Mouse (Mus musculus) embryonic facial prominence, embryonic 11.5 days (tissue): ENCODE data around the gene Hcrtr2. TPM values are rescaled to one million over a fixed set of nuclear protein-coding genes. Genes with fewer than 3 reads are reported as not detected.

Source experiments
- ATAC-seq: fragments of 200-750 bp; cut with Nextera tagmentation; replicated peaks from 2 replicates; pipeline ENCODE4 v1.8.0; 2017; ENCODE audit warnings: low read depth; ENCODE audit not compliant: insufficient number of reproducible peaks, low FRiP score, low TSS enrichment
- DNase-seq: peaks from one replicate; pipeline ENCODE4 v3.0.0-alpha.2; 2015; ENCODE audit warnings: low spot score
- H3K27ac ChIP-seq: fragments of 300-500 bp; sonication (generic); replicated peaks from 2 replicates; pipeline ENCODE4 v1.5.1; 2014; ENCODE audit warnings: mild to moderate bottlenecking, low read depth, low read length, control low read depth
- H3K27me3 ChIP-seq: fragments of 300-500 bp; sonication (generic); 2 replicates; pipeline ENCODE4 v1.6.1; 2014; ENCODE audit warnings: mild to moderate bottlenecking, low read length, moderate library complexity, mixed read lengths; ENCODE audit not compliant: control insufficient read depth, insufficient read depth
- H3K36me3 ChIP-seq: fragments of 300-500 bp; sonication (generic); replicated peaks from 2 replicates; pipeline ENCODE4 v1.6.1; 2014; ENCODE audit warnings: low read depth, mild to moderate bottlenecking, low read length, moderate library complexity, mixed read lengths; ENCODE audit not compliant: control insufficient read depth, insufficient read depth
- H3K4me1 ChIP-seq: fragments of 300-500 bp; sonication (generic); 2 replicates; pipeline ENCODE4 v1.6.1; 2014; ENCODE audit warnings: low read length, mixed read lengths; ENCODE audit not compliant: control insufficient read depth, insufficient read depth
- H3K4me2 ChIP-seq: fragments of 300-500 bp; sonication (generic); 2 replicates; pipeline ENCODE4 v1.6.1; 2014; ENCODE audit warnings: low read depth, mild to moderate bottlenecking, control low read depth, low read length, moderate library complexity
- H3K4me3 ChIP-seq: fragments of 300-500 bp; sonication (generic); 2 replicates; pipeline ENCODE4 v1.5.1; 2014; ENCODE audit warnings: low read depth, low read length, control low read depth
- H3K9ac ChIP-seq: fragments of 300-500 bp; sonication (generic); replicated peaks from 2 replicates; pipeline ENCODE4 v1.6.1; 2014; ENCODE audit warnings: mild to moderate bottlenecking, control low read depth, low read length
- H3K9me3 ChIP-seq: fragments of 300-500 bp; sonication (generic); replicated peaks from 2 replicates; pipeline ENCODE4 v1.6.1; 2016; ENCODE audit warnings: mild to moderate bottlenecking, low read length, inconsistent platforms, mixed read lengths; ENCODE audit not compliant: control insufficient read depth
- WGBS: fragments of 180-500 bp; shearing (Covaris S2); extraction: QIAGEN DNeasy Blood & Tissue Kit; methylation state at CpG from one replicate; pipeline ENCODE4 v1.1.7; 2014; 5-methylcytosine and 5-hydroxymethylcytosine counted together
- polyA plus RNA-seq: library from polyadenylated mRNA; unstranded; fragments of >200 nt; fragmentation: Nextera tagmentation; extraction: Ambion mirVana; gene quantifications from 2 replicates; pipeline ENCODE4 v1.2.1, GENCODE M21; 2014

Gene Hcrtr2
- 0.32 and 0.55 TPM in 2 replicates for polyA plus RNA-seq

DNA sequence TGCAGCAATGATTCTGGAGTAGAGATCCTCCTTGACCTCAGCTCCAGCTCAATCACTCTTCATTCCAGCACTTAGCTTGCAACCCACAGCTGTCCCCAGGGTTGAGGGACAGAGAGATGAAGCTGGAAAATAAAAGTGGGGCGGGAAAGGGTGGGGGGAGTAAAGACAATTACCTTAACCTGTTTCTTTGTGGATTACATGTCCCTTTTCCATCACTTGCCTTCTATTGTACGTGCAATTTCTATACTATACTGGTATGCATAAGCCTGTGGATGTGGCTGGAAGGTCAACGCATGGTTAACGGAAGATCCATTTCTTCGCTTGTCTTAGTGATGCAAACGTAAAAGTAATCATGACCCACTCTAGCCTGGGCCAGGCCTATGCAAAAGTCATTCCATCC, at the start of gene Hcrtr2:
TSS of gene Hcrtr2 (minus strand) at position 101 of the 400 bp plus-strand sequence.
- no peaks in the 10 kb centered on the region for H3K4me1 ChIP-seq
- peaks cover 7% of the 10 kb centered on the region for H3K27me3 ChIP-seq
- 80% methylated on average over 6 of the region's 6 CpGs for WGBS
- DNase-seq = no peak
- peak within 1 kb of the TSS; percentile 41 for H3K9ac ChIP-seq
- no peak for ATAC-seq
- no peak within 1 kb of the TSS for H3K27ac ChIP-seq
- no peaks in the 10 kb centered on the region for H3K9me3 ChIP-seq
- H3K36me3 ChIP-seq = no peaks in the 10 kb centered on the region
- H3K4me2 ChIP-seq = peak within 1 kb of the TSS; percentile 82
- peak within 1 kb of the TSS; percentile 40 for H3K4me3 ChIP-seq

- Histone ChIP-seq H3K27me3 (no peaks in the 10 kb centered on the region), H3K36me3 (no peaks in the 10 kb centered on the region), H3K27ac (no peak overlapping the region), H3K4me3 (no peak overlapping the region), H3K4me1 (no peaks in the 10 kb centered on the region), H3K9ac (no peak overlapping the region), H3K9me3 (no peaks in the 10 kb centered on the region), H3K4me2 (no peak overlapping the region)
- no peak for ATAC-seq
- DNase-seq = no peak
- 85% methylated on average over 6 of the region's 6 CpGs for WGBS
Observed at GRCm38 (mm10) chr9:76364874-76365273, 41.2 kb upstream of the Hcrtr2 start.

DNA sequence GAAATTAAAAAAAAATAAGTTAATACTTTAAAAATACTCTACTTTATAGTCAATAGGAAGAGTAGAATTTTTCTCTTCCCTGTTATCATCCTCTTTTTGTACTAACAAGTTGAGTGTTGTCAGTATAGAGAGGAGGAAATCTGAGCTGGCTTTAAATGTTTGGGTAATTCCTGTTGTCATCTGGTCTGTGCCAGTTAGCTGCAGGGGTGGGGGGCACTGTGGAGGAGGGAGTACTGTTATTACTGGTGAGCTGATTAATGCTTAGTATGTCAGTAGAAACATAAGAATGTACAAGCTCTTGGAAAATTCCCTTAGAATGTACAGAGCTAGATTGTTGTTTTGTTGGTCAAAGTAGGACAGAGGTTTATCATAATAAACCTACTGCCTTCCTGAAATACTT, 36.7 kb upstream of the Hcrtr2 start:
- Histone ChIP-seq H3K9me3 (no peaks in the 10 kb centered on the region), H3K9ac (no peak overlapping the region), H3K4me2 (no peak overlapping the region), H3K27me3 (no peaks in the 10 kb centered on the region), H3K36me3 (no peaks in the 10 kb centered on the region), H3K27ac (no peak overlapping the region), H3K4me1 (no peaks in the 10 kb centered on the region), H3K4me3 (no peak overlapping the region)
- ATAC-seq (no peak), DNase-seq (no peak)

DNA sequence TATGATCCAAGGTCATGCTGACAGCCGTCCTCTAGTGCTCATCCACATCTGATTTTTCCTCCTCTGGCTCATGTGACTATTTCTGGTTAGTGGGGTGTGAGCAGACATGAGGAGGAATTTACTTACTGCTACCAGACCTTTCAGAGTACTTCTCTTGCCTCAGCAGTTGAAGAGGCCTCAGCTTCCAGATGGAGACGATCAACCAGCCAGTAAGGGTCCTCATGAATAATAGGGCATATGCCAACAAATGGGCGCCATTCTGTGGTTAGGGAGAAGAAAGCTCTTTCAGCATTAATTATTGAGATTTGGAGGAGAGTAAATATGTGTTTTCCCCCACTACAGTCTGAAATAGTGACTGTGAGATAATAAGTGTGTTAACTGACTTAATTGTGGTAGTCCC, 28.7 kb upstream of the Hcrtr2 start:
- H3K36me3 ChIP-seq = no peaks in the 10 kb centered on the region
- ATAC-seq = no peak
- H3K9ac ChIP-seq = no peak overlapping the region
- H3K27me3 ChIP-seq = no peaks in the 10 kb centered on the region
- H3K9me3 ChIP-seq = no peaks in the 10 kb centered on the region
- no peak for DNase-seq
- no peak overlapping the region for H3K27ac ChIP-seq
- H3K4me2 ChIP-seq = no peak overlapping the region
- WGBS = 84% methylated on average over 3 of the region's 3 CpGs
- no peak overlapping the region for H3K4me3 ChIP-seq
- no peaks in the 10 kb centered on the region for H3K4me1 ChIP-seq

DNA sequence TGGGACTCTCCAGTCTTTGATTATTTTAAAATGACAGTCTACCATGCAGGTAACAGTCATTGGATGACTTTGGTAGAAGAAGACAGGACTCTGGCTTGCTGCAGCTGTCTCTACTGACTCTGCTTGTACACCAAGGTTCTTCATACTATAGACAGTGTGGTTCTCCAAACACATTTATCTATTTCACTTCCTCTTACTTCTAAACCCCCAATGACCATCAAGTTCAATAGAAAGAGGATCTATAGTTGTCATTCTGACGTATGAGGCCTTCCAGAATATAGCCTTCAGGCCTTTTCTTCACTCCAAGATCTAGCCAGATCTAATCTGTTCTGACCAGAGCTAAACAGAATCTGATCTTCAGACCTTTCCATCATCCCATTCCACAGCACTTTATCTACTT, 23.6 kb upstream of the Hcrtr2 start:
- Histone ChIP-seq H3K27ac (no peak overlapping the region), H3K36me3 (no peaks in the 10 kb centered on the region), H3K4me3 (no peak overlapping the region), H3K27me3 (no peaks in the 10 kb centered on the region), H3K4me2 (no peak overlapping the region), H3K9ac (no peak overlapping the region), H3K9me3 (no peaks in the 10 kb centered on the region), H3K4me1 (no peaks in the 10 kb centered on the region)
- ATAC-seq (no peak), DNase-seq (no peak)
- WGBS = 90% methylated on average over 1 of the region's 1 CpGs

GRCm38 (mm10) chr9:76331081-76331480, 7.4 kb upstream of the Hcrtr2 start:
- H3K36me3 ChIP-seq = no peaks in the 10 kb centered on the region
- no peaks in the 10 kb centered on the region for H3K9me3 ChIP-seq
- DNase-seq = no peak
- H3K4me2 ChIP-seq = no peak overlapping the region
- H3K27ac ChIP-seq = no peak overlapping the region
- H3K9ac ChIP-seq = no peak overlapping the region
- no peak for ATAC-seq
- no peaks in the 10 kb centered on the region for H3K27me3 ChIP-seq
- H3K4me3 ChIP-seq = no peak overlapping the region
- H3K4me1 ChIP-seq = no peaks in the 10 kb centered on the region
- WGBS = 87% methylated on average over 1 of the region's 1 CpGs

DNA sequence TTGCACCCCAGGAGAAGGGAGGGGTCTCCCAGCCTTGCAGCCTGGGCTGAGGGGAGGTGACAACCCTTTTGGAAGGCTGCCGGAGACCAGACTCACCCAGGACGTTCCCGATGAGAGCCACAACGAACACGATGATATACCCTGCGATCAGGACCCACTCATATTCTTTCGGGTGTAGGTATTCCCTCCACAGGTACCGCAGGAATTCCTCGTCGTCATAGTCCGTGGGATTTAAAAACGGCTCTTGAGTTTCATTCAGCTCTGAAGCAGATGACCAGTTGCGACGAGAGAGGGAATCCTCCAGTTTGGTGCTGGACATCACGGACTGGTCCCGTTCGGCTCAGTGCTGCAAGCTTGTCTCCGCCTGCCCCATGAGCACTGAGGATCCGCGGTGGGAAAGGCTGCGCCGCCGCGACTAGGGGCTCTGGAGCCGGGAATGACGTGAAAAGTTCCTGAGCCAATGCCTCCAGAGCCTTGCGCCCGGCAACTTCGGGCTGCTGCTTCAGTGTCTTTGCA, 412 bp downstream of the Hcrtr2 start:
- peak; percentile 73 for ATAC-seq
- DNase-seq = peak; percentile 75
- no peaks in the 10 kb centered on the region for H3K9me3 ChIP-seq
- H3K36me3 ChIP-seq = no peaks in the 10 kb centered on the region
- H3K9ac ChIP-seq = peak overlapping the region; percentile 5; the same call in 1 of the 2 replicates
- peak overlapping the region; percentile 82 for H3K4me2 ChIP-seq
- WGBS = under 1% methylated on average over 29 of the region's 29 CpGs
- peak overlapping the region; percentile 40 for H3K4me3 ChIP-seq
- no peak overlapping the region for H3K27ac ChIP-seq
- peaks cover 7% of the 10 kb centered on the region for H3K27me3 ChIP-seq
- no peaks in the 10 kb centered on the region for H3K4me1 ChIP-seq

GRCm38 (mm10) chr9:76322122-76323052, 1.3 kb downstream of the Hcrtr2 start:
- Histone ChIP-seq H3K9me3 (no peaks in the 10 kb centered on the region), H3K4me1 (no peaks in the 10 kb centered on the region), H3K27me3 (peaks cover 7% of the 10 kb centered on the region), H3K4me3 (peak overlapping the region; percentile 40), H3K27ac (no peak overlapping the region), H3K9ac (peak overlapping the region; percentile 41), H3K36me3 (no peaks in the 10 kb centered on the region), H3K4me2 (peak overlapping the region; percentile 82)
- DNase-seq (peak; percentile 31), ATAC-seq (no peak)
- 5% methylated on average over 24 of the region's 24 CpGs for WGBS
